Mouse (Mus musculus): ENCODE data around the gene Vps13d. TPM values are rescaled to one million over a fixed set of nuclear protein-coding genes. Genes with fewer than 3 reads are reported as not detected.

Gene Vps13d
- total and polyA plus RNA-seq, 2 experiments from 2014 or later, result 9.0 to 42.6 TPM

GRCm38 (mm10) chr4:145016669-145017068 is 178.1 kb downstream of the Vps13d start:
- ATAC-seq (ENCODE audit: insufficient read depth, low read depth) (no peak), DNase-seq (ENCODE audit: low spot score) (no peak)
- no peak overlapping the region for H3K4me2 ChIP-seq (ENCODE audit: low read depth, low read length)
- no peaks in the 10 kb centered on the region for H3K9me3 ChIP-seq (replicated peaks; ENCODE audit: control insufficient read depth, low read length)
- H3K27ac ChIP-seq (ENCODE audit: low read depth), result no peak overlapping the region
- H3K4me3 ChIP-seq (ENCODE audit: low read depth, low read length), result no peak overlapping the region
- H3K9ac ChIP-seq (replicated peaks; ENCODE audit: low read depth, low read length), result no peak overlapping the region
- WGBS, result 68% methylated on average over 1 of the region's 1 CpGs
- H3K4me1 ChIP-seq (ENCODE audit: control insufficient read depth, insufficient read depth), result peaks cover 12% of the 10 kb centered on the region
- no peak for TF ChIP-seq EP300 (IDR thresholded peaks at IDR 0.05; ENCODE audit: low read depth)
- no peak for TF ChIP-seq CTCF (IDR thresholded peaks at IDR 0.05; ENCODE audit: low read depth)
- H3K27me3 ChIP-seq (ENCODE audit: control insufficient read depth, insufficient read depth, low read length), result no peaks in the 10 kb centered on the region
- peaks cover 62% of the 10 kb centered on the region for H3K36me3 ChIP-seq (replicated peaks; ENCODE audit: control insufficient read depth, insufficient read depth, low read length)

GRCm38 (mm10) chr4:145014632-145014960 is 180.2 kb downstream of the Vps13d start:
- Histone ChIP-seq H3K9me3 (replicated peaks; ENCODE audit: control insufficient read depth, low read length) (no peaks in the 10 kb centered on the region), H3K27me3 (ENCODE audit: control insufficient read depth, insufficient read depth, low read length) (no peaks in the 10 kb centered on the region), H3K4me1 (ENCODE audit: control insufficient read depth, insufficient read depth) (peaks cover 14% of the 10 kb centered on the region), H3K4me2 (ENCODE audit: low read depth, low read length) (no peak overlapping the region), H3K36me3 (replicated peaks; ENCODE audit: control insufficient read depth, insufficient read depth, low read length) (peaks cover 70% of the 10 kb centered on the region), H3K27ac (ENCODE audit: low read depth) (no peak overlapping the region), H3K9ac (replicated peaks; ENCODE audit: low read depth, low read length) (no peak overlapping the region), H3K4me3 (ENCODE audit: low read depth, low read length) (no peak overlapping the region)
- TF ChIP-seq CTCF (IDR thresholded peaks at IDR 0.05; ENCODE audit: low read depth) (no peak), EP300 (IDR thresholded peaks at IDR 0.05; ENCODE audit: low read depth) (no peak)
- ATAC-seq (ENCODE audit: insufficient read depth, low read depth), result no peak
- DNase-seq (ENCODE audit: low spot score), result no peak
- WGBS, result 83% methylated on average over 4 of the region's 4 CpGs

GRCm38 (mm10) chr4:145013760-145014631 is 180.8 kb downstream of the Vps13d start:
- WGBS, result 67% methylated on average over 7 of the region's 7 CpGs
- H3K36me3 ChIP-seq (replicated peaks; ENCODE audit: control insufficient read depth, insufficient read depth, low read length), result peaks cover 64% of the 10 kb centered on the region
- H3K4me2 ChIP-seq (ENCODE audit: low read depth, low read length), result no peak overlapping the region
- no peak overlapping the region for H3K9ac ChIP-seq (replicated peaks; ENCODE audit: low read depth, low read length)
- H3K4me3 ChIP-seq (ENCODE audit: low read depth, low read length), result no peak overlapping the region
- no peak for TF ChIP-seq EP300 (IDR thresholded peaks at IDR 0.05; ENCODE audit: low read depth)
- no peak for TF ChIP-seq CTCF (IDR thresholded peaks at IDR 0.05; ENCODE audit: low read depth)
- DNase-seq (ENCODE audit: low spot score) (no peak), ATAC-seq (ENCODE audit: insufficient read depth, low read depth) (no peak)
- no peak overlapping the region for H3K27ac ChIP-seq (ENCODE audit: low read depth)
- H3K9me3 ChIP-seq (replicated peaks; ENCODE audit: control insufficient read depth, low read length), result no peaks in the 10 kb centered on the region
- H3K27me3 ChIP-seq (ENCODE audit: control insufficient read depth, insufficient read depth, low read length), result no peaks in the 10 kb centered on the region
- peaks cover 17% of the 10 kb centered on the region for H3K4me1 ChIP-seq (ENCODE audit: control insufficient read depth, insufficient read depth)

- TF ChIP-seq EP300 (IDR thresholded peaks at IDR 0.05; ENCODE audit: low read depth) (no peak), CTCF (IDR thresholded peaks at IDR 0.05; ENCODE audit: low read depth) (no peak)
- no peak overlapping the region for H3K4me2 ChIP-seq (ENCODE audit: low read depth, low read length)
- WGBS, result 71% methylated on average over 4 of the region's 4 CpGs
- no peak for ATAC-seq (ENCODE audit: insufficient read depth, low read depth)
- H3K36me3 ChIP-seq (replicated peaks; ENCODE audit: control insufficient read depth, insufficient read depth, low read length), result peaks cover 56% of the 10 kb centered on the region
- no peak overlapping the region for H3K4me3 ChIP-seq (ENCODE audit: low read depth, low read length)
- no peak for DNase-seq (ENCODE audit: low spot score)
- no peak overlapping the region for H3K9ac ChIP-seq (replicated peaks; ENCODE audit: low read depth, low read length)
- no peaks in the 10 kb centered on the region for H3K27me3 ChIP-seq (ENCODE audit: control insufficient read depth, insufficient read depth, low read length)
- 0 out of 2 replicates have a peak overlapping the region, but pooled peaks have one; percentile 3 for H3K27ac ChIP-seq (ENCODE audit: low read depth)
- H3K4me1 ChIP-seq (ENCODE audit: control insufficient read depth, insufficient read depth), result peaks cover 15% of the 10 kb centered on the region
- H3K9me3 ChIP-seq (replicated peaks; ENCODE audit: control insufficient read depth, low read length), result no peaks in the 10 kb centered on the region
Measured at GRCm38 (mm10) chr4:145013187-145013586, 181.6 kb downstream of the Vps13d start.

- Histone ChIP-seq H3K4me3 (ENCODE audit: low read depth, low read length) (no peak overlapping the region), H3K4me1 (ENCODE audit: control insufficient read depth, insufficient read depth) (peaks cover 9% of the 10 kb centered on the region; the same call in 1 of the 2 replicates), H3K9ac (replicated peaks; ENCODE audit: low read depth, low read length) (no peak overlapping the region), H3K9me3 (replicated peaks; ENCODE audit: control insufficient read depth, low read length) (no peaks in the 10 kb centered on the region), H3K27ac (ENCODE audit: low read depth) (peak overlapping the region; percentile 15; the same call in 1 of the 2 replicates), H3K36me3 (replicated peaks; ENCODE audit: control insufficient read depth, insufficient read depth, low read length) (peaks cover 43% of the 10 kb centered on the region), H3K4me2 (ENCODE audit: low read depth, low read length) (no peak overlapping the region), H3K27me3 (ENCODE audit: control insufficient read depth, insufficient read depth, low read length) (no peaks in the 10 kb centered on the region)
- no peak for ATAC-seq (ENCODE audit: insufficient read depth, low read depth)
- no peak for DNase-seq (ENCODE audit: low spot score)
- 69% methylated on average over 3 of the region's 3 CpGs for WGBS
- no peak for TF ChIP-seq EP300 (IDR thresholded peaks at IDR 0.05; ENCODE audit: low read depth)
- no peak for TF ChIP-seq CTCF (IDR thresholded peaks at IDR 0.05; ENCODE audit: low read depth)
Measured at GRCm38 (mm10) chr4:145011156-145011555, 183.6 kb downstream of the Vps13d start.
